Mouse (Mus musculus): ENCODE measurements around the gene Gm3646.

Gene Gm3646

DNA sequence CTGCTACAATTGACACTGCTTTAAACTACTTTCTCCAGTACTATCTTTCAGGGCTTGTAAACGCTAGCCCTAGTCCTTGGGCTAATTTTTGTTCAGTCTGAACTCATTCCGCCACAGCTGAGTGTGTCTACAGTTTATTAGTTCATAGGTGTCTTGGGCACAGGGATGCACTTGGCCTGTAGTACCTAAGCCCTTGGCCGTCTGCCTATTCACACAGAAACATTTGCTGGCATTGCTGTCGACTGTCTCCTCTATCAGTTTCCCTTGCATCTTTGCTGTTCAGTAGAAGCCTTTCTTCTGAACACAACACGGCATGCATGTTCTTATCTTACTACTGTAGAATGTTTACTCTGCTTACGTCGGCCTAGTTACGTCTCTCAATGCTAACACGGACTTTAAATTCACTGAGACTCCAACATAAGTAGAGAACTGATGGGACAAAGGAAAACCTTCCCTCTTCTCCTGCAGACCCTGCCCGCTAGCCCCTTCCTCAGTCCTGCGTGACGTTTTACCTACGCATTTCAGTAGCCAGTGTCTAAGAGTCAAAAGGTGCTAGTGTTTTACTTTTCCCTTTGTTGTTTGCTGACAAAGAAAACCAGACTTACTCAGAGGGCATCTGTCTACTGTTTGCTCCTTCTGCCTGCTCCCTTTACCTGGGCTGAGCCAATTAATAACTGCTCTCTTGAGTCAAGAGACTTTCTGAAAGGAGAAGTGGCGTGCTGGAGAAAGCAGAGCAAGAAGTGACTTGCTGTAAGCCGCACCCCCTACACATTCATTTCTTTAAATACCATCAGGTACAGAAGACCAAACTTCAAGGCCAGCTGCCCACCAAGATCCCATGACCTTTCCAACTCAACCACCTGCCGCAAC lies 25.8 kb downstream of the Gm3646 start:
- no peak for DNase-seq

GRCm38 (mm10) chr1:39773991-39774729 lies 31.0 kb downstream of the Gm3646 start:
- no peak for DNase-seq

- no peak for DNase-seq
Measured at GRCm38 (mm10) chr1:39773551-39773950, 31.6 kb downstream of the Gm3646 start.

DNA sequence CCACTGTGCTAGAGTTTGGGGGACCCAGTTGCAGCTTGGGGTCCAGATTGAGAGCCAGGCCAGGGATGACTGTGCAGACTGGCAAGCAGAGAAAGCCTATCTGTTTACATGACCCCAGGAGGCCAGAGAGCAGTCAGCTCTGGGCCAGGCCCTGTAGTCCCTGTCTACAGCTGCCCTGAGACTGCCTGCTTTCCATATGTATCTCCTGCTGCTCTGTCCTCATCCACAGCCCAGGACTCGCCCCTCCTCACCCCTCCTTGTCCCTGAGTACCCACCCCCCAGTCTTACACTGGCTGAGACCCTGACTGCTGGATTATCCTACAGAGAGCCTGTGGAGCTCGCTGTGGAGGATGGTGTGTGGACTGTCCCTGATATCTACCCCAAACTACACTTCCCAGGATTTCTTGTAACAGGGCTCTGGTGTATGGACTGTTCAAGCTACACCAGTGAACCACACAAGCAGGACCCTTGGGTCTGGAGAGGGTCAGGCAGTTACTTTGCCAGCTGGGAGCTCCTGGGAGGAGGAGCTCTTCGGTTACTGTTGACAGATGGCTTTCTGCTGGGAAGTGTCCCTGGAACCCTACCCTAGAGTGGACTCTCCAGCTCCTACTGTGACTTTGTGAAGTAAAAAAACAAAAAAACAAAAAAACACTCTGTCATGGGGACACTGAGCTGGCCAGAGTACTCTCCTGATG lies 32.6 kb downstream of the Gm3646 start:
- DNase-seq = peak; percentile 20

GRCm38 (mm10) chr1:39770436-39770835 lies 34.7 kb downstream of the Gm3646 start:
- no peak for DNase-seq

DNA sequence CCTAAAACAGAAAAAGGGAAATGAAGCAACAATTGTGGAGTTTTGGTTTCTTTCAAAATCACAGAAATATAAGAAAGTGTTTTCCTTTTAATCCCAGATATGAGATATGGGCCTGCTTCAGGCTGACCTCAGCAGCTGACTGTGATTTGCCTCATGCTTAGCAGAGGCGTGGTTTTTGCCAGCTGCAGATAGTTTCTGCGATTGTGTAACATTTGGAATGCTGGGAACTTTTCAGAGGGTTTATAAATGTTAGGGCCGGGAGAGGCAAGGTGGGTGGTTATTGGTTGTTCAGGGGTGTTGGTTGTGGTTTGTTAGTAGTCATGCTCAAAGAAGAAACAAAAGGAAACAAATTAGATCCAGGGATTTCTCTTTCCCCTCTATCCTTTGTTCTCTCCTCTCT lies 37.1 kb downstream of the Gm3646 start:
- no peak for DNase-seq

GRCm38 (mm10) chr1:39765854-39766493 lies 39.2 kb downstream of the Gm3646 start:
- DNase-seq = no peak

DNA sequence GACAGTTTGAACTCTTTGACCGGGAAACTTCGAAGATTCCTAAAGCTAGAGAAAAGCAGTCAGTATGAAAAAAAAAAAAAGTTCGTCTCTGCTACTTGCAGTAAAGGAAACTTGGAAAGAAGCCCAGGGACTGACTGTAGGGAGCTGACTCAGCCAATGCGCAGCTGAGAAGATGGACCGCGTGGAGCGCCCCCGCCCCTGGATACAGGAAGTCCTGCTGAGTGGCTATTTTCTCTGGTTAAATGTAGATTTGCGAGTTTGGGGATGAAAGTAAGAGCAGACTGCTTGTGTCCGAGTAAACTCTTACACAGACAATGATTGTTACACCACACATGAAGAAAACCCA lies 43.1 kb downstream of the Gm3646 start:
- DNase-seq = peak; percentile 26

- DNase-seq = peak; percentile 68
Measured at GRCm38 (mm10) chr1:39761211-39762024, 43.7 kb downstream of the Gm3646 start.

GRCm38 (mm10) chr1:39760181-39760715 lies 44.9 kb downstream of the Gm3646 start:
- no peak for DNase-seq

GRCm38 (mm10) chr1:39759231-39760175 lies 45.6 kb downstream of the Gm3646 start:
- DNase-seq = no peak

DNA sequence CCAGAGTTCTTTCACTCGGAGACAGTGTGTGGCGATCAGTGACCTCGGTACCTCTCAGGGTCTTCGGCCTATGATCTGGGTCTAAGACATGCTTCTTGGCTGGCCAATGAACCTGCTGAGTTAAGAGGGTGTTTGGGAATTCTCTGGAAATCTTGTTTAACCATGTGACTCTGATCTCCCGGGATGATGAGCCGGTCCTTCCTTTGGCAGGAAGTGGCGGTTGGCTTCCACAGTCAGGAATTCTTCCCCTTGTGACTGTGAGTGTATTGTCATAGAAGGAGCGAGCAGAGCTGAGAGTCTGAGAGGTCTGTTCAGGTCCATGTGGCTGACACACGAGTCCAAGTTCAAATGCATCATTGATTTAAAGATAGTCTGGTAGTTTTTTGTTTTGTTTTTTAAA lies 46.9 kb downstream of the Gm3646 start:
- DNase-seq = no peak

GRCm38 (mm10) chr1:39756952-39757351 lies 48.2 kb downstream of the Gm3646 start:
- DNase-seq = no peak

GRCm38 (mm10) chr1:39754224-39754957 lies 50.7 kb downstream of the Gm3646 start:
- DNase-seq = no peak

Measured in cerebellum, adult 8-10 months (tissue).